Mouse (Mus musculus) gastrocnemius, adult 2 months (tissue): Measurements from ENCODE around the gene Opn1sw. TPM values are rescaled to one million over a fixed set of nuclear protein-coding genes. Genes with fewer than 3 reads are reported as not detected.
"Not testable (repeated sequence)": the region's sequence is repeated elsewhere in the genome, so short reads cannot be mapped to it uniquely, and the experiment has no call there.

Source experiments
- DNase-seq: peaks from one replicate; pipeline ENCODE4 v3.0.0; 2022
- H3K27ac ChIP-seq: fragments of 200-600 bp; 2 replicates; pipeline ENCODE4 v1.8.1; 2022; ENCODE audit warnings: mild to moderate bottlenecking
- H3K4me3 ChIP-seq: fragments of 200-600 bp; 2 replicates; pipeline ENCODE4 v1.8.1; 2022; ENCODE audit warnings: mild to moderate bottlenecking, moderate library complexity
- CTCF ChIP-seq: fragments of 200-600 bp; IDR thresholded peaks from 2 replicates; pipeline ENCODE4 v1.8.1; 2022; ENCODE audit warnings: antibody characterized with exemption, mild to moderate bottlenecking, moderate library complexity
- intact Hi-C: fragments of 180-260 bp; cut with DNase I; formaldehyde crosslinking; loops from one replicate; pipeline ENCODE4 v1.15.1; 2025
- total RNA-seq, 2 experiments: library from RNA; stranded (reverse); gene quantifications; 2 replicates each; pipeline ENCODE4 v1.2.3; 2021

Gene Opn1sw
- total RNA-seq, 2 experiments from 2014 or later = 0.17 to 0.18 TPM

GRCm38 (mm10) chr6:29391802-29392201 is 3.5 kb upstream of the Opn1sw start:
- intact Hi-C loops = no loop called here
- no peak for DNase-seq
- no peak overlapping the region for H3K4me3 ChIP-seq
- H3K27ac ChIP-seq = no peak overlapping the region
- peak; percentile 52 for TF ChIP-seq CTCF

DNA sequence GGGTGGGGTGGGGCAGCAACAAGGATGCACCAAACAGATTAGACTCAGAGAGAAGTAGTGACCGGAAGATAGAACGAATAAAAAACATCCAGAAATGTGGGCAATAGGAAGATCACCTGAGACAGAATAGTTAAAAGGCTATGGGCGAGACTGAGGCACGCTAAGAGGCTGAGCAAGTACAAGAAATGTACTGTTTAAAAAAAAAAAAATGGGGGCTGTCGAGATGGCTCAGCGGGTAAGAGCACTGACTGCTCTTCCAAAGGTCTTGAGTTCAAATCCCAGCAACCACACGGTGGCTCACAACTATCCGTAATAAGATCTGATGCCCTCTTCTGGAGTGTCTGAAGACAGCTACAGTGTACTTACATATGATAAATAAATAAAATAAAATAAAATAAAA is 3.0 kb upstream of the Opn1sw start:
- intact Hi-C loops, H3K27ac ChIP-seq, DNase-seq, H3K4me3 ChIP-seq: not testable (repeated sequence)

DNA sequence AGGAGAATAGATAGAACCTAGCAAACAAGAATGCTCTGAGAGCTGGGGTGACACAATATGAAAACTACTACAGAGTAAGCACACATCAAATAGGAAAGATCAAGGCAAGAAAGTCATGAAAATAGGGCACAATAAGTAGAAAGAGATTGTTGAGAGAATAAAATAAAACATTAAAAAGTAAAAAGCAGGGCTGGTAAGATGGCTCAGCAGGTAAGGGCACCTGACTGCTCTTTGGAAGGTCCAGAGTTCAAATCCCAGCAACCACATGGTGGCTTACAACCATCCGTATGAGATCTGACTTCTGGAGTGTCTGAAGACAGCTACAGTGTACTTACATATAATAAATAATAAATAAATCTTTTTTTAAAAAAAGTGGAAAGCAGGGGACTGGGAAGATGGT is 2.2 kb upstream of the Opn1sw start:
- H3K4me3 ChIP-seq, intact Hi-C loops, DNase-seq, H3K27ac ChIP-seq: not testable (repeated sequence)

DNA sequence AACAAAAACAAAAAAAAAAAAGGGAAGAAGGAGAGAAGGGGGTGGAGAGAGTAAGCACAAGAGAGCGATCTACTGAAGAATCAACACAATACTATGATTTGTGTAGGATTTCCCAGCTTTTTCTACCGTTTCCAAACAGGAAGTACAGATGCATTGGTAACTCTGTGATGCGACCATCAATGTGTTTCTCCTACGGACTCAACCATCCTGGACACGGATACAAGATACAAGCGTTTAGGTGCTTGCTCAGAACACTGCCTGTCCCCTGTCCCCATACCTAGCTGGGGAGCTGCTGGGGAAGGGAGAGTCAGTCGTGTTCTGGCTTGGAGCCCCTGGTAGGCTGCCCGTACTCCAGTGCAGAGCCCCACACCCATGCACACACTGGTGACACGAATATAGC is 1.2 kb upstream of the Opn1sw start:
- no peak for TF ChIP-seq CTCF
- Histone ChIP-seq H3K4me3 (no peak overlapping the region), H3K27ac (no peak overlapping the region)
- intact Hi-C loops = loop anchor here (10.0 kb wide), 1 partner anchor 215 kb away; the partner anchor contains the start of gene Tnpo3
- DNase-seq = peak; percentile 46

- intact Hi-C loops = loop anchor here (10.0 kb wide), 1 partner anchor 216 kb away; the partner anchor contains the start of gene Tnpo3
- TF ChIP-seq CTCF = no peak
- Histone ChIP-seq H3K27ac (peak overlapping the region; percentile 75; the same call in 1 of the 2 replicates), H3K4me3 (peak overlapping the region; percentile 60)
- DNase-seq = peak; percentile 96
Observed at GRCm38 (mm10) chr6:29388606-29389080, 375 bp upstream of the Opn1sw start.

GRCm38 (mm10) chr6:29382442-29382841 is 5.8 kb downstream of the Opn1sw start:
- Histone ChIP-seq H3K27ac (no peak overlapping the region), H3K4me3 (no peak overlapping the region)
- no peak for DNase-seq
- TF ChIP-seq CTCF = no peak
- intact Hi-C loops = loop anchor here (10.0 kb wide), 1 partner anchor 222 kb away; the partner anchor contains the start of gene Tnpo3

DNA sequence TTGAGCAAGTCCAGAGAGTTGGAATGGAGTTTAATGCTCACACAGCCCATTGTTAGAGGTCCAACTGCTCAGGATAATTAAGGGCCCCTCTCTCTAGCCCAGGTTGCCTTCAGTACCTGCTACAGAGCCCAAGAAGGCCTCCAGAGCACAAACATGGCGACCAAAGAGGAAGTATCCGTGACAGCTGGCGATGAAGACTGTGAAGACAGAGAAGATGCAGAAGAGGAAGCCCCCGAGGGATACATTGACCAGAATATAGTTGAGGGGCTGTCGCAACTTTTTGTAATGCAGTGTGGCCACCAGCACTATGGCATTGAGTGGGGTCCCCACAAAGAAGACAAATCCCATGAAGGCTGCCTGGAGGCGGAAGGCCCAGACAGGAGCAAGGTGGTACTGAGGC is 8.3 kb downstream of the Opn1sw start:
- intact Hi-C loops = loop anchor here (10.0 kb wide), 1 partner anchor 225 kb away; the partner anchor contains the start of gene Tnpo3
- Histone ChIP-seq H3K27ac (no peak overlapping the region), H3K4me3 (no peak overlapping the region)
- no peak for TF ChIP-seq CTCF
- no peak for DNase-seq

- H3K4me3 ChIP-seq = no peak overlapping the region
- DNase-seq = no peak
- TF ChIP-seq CTCF = no peak
- intact Hi-C loops = no loop called here
- no peak overlapping the region for H3K27ac ChIP-seq
Observed at GRCm38 (mm10) chr6:29378678-29379077, 9.6 kb downstream of the Opn1sw start.

DNA sequence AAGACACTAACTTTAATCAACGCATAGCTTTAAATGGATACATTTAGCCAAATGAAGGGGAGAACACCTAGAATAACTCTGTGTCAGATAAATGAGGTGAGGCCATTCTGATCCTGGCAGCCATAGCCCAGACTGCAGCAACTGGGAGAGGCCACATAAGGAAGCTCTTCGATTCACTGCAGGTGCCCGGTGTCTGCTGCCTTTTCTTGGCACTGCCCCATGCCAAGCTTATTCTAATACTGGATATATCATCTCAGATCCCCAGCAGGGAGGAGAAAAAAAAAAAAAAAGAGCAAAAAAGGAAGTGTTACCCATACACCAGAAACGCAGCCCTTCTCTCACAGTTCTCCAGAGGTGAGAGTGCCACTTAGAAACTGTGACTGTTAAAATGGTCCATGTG is 10.9 kb downstream of the Opn1sw start:
- Histone ChIP-seq H3K4me3 (no peak overlapping the region), H3K27ac (no peak overlapping the region)
- no peak for TF ChIP-seq CTCF
- intact Hi-C loops = no loop called here
- DNase-seq = no peak

DNA sequence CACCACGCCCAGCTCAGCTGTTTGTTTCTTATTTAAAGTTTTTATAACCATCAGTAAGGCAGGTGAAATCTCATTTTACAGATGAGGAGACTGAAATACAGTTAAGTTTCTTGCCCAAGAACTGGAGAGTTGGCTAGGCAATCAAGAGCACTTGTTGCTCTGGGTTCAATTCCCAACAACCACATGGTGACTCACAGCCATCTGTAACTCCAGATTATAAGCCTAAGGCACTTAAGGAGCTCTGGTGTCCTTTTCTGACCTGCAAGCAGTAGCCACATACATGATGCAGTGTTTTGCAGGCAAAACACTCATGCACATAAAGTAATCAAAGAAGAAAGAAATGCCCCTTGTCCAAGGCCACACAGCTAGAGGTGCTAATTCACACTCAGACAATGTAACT is 23.0 kb downstream of the Opn1sw start:
- no peak for TF ChIP-seq CTCF
- H3K4me3 ChIP-seq = no peak overlapping the region
- H3K27ac ChIP-seq = no peak overlapping the region
- intact Hi-C loops = no loop called here
- no peak for DNase-seq

DNA sequence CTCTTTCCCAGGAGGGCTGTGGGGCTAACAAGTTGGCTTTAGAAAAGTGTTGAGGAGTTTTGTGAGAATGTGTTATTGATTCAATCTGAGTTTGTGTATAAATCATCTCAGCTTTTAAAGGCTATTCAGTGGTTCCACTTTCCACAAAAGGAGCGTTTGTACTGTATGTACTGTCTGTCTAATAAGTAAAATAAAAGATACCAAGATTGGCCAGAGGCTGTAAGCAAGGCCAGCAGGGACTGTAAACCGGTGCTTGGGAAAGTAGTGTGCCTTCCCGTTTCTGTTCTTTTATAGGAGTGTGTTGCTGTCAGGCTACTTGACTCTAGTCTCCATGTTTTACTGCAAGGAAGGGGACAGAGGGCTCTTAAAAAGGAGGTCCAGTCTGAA is 25.1 kb downstream of the Opn1sw start:
- H3K27ac ChIP-seq = peak overlapping the region; percentile 83
- intact Hi-C loops = loop anchor here (5.0 kb wide), 2 partner anchors 74 to 124 kb away; no protein-coding TSS in a partner anchor
- DNase-seq = no peak
- TF ChIP-seq CTCF = no peak
- no peak overlapping the region; the same call in 1 of the 2 replicates for H3K4me3 ChIP-seq

DNA sequence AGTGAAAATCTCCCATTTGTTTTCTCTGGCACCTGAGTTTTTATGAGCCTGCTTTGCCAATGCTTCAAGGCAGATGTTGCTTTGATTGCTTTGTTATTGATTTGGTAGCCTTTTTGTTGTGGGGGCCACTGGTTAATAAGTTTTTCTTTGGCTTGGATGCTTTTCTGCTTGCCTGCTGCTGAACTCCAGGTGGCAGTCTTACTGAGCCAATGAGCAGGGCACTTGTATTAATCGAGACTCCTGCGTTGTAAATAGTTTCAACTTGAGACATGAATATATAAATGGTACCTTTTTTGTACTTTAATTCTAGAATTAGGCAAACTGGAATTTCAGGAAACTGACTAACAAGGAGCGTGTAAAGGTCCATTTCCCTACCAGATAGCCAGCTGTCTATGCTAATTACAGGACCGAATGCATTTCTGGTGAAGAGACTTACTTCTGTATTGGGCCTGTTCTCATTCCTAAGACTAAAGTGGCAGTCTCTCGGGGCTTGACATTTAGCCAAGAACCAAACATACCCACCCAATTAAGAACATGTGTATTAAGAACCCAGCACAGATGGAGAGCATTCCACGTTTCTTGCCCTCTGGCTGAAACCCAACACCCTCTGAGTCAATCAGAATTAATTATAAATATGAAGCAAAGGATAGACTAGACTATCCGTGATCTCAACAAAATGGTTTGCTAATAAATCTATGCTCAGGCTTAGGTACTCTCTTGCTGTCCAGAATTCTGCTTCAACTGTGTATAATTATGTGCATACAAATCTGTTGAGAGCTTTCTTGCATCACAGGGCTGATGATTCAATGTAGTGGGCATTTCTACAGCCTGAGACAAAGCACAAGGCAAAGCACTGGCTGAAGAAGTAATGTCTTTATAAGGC is 25.8 kb downstream of the Opn1sw start:
- peak; percentile 34 for DNase-seq

DNA sequence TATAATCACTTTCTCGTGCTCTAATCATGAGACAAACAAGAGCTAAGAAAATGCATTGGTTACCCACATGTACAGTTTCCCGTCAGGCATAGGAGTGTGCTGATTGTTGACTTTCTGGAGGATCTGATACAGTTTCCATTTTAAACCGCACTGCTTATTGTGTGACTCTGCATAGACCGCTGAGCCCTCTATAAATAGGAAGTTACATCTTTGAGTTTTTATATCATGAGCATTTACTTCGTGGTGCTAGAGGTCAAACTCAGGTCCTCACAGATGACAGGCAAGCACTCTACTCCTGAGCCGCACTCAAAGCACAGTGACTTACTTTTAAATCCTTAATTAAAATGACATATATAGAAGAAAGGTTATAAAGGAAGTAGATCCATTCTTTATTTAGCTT is 28.1 kb downstream of the Opn1sw start:
- Histone ChIP-seq H3K4me3 (peak overlapping the region; percentile 32), H3K27ac (peak overlapping the region; percentile 83)
- no peak for TF ChIP-seq CTCF
- intact Hi-C loops = loop anchor here (5.0 kb wide), 2 partner anchors 77 to 127 kb away; no protein-coding TSS in a partner anchor
- DNase-seq = no peak

More for the DNA sequence above, 25.8 kb downstream of the Opn1sw start:
- peak; percentile 70 for TF ChIP-seq CTCF
- H3K27ac ChIP-seq = peak overlapping the region; percentile 83
- peak overlapping the region; percentile 46 for H3K4me3 ChIP-seq
- intact Hi-C loops = loop anchor here (5.0 kb wide), 2 partner anchors 75 to 125 kb away; no protein-coding TSS in a partner anchor
